Mouse (Mus musculus) CH12.LX (cell line): ENCODE data around the gene Cbfa2t2. TPM values are rescaled to one million over a fixed set of nuclear protein-coding genes. Genes with fewer than 3 reads are reported as not detected.
A peak's percentile ranks its signal among the peaks of the same experiment; 100 is the strongest.

Source experiments
- DNase-seq: peaks from one replicate; pipeline ENCODE4 v3.0.0-alpha.2; 2013; ENCODE audit errors: extremely low read depth
- H3K27ac ChIP-seq: 2 replicates; pipeline ENCODE4 v1.5.1; 2012; ENCODE audit warnings: low read depth, mild to moderate bottlenecking, control low read depth, moderate library complexity; ENCODE audit not compliant: insufficient read depth
- H3K27me3 ChIP-seq: replicated peaks from 2 replicates; pipeline ENCODE3; 2012; ENCODE audit warnings: inconsistent platforms
- H3K36me3 ChIP-seq, 2 experiments: replicated peaks in 1 of 2; 2 replicates each; pipeline versions ENCODE3 to v1.6.1; 2012; ENCODE audit warnings: inconsistent platforms in 1 of 2, low read length in 1 of 2, mild to moderate bottlenecking in 1 of 2, mixed read lengths in 1 of 2, moderate library complexity in 1 of 2; ENCODE audit not compliant: control insufficient read depth in 1 of 2, insufficient read depth in 1 of 2
- H3K4me1 ChIP-seq, 2 experiments: 2 replicates each; pipeline ENCODE4 v1.6.1; 2012; ENCODE audit warnings: inconsistent platforms in 1 of 2, moderate library complexity in 1 of 2; ENCODE audit not compliant: insufficient read depth in 2 of 2, control insufficient read depth in 1 of 2
- H3K4me2 ChIP-seq: 2 replicates; pipeline ENCODE4 v1.6.1; 2012; ENCODE audit warnings: low read depth, mild to moderate bottlenecking, control low read depth; ENCODE audit not compliant: poor library complexity, insufficient read depth, severe bottlenecking
- H3K4me3 ChIP-seq, 3 experiments: fragments of 150-350 bp in 1 of 3; sonication (generic) in 1 of 3; replicated peaks in 1 of 3; 2 replicates each; pipeline versions ENCODE3 to v1.5.1; 2011 to 2012; ENCODE audit warnings: low read depth in 2 of 3, low read length in 2 of 3, mild to moderate bottlenecking in 2 of 3, moderate library complexity in 2 of 3, control low read depth in 1 of 3, improper control_type of control experiment in 1 of 3, inconsistent platforms in 1 of 3, mixed read lengths in 1 of 3; ENCODE audit not compliant: poor library complexity in 1 of 3
- H3K79me2 ChIP-seq: replicated peaks from 2 replicates; pipeline ENCODE4 v1.6.1; 2012; ENCODE audit warnings: mild to moderate bottlenecking, moderate library complexity; ENCODE audit not compliant: control insufficient read depth, poor library complexity, insufficient read depth, severe bottlenecking; ENCODE audit errors: extremely low read depth
- H3K9ac ChIP-seq: 2 replicates; pipeline ENCODE4 v1.6.1; 2012; ENCODE audit warnings: low read depth, mild to moderate bottlenecking, control low read depth, moderate library complexity; ENCODE audit not compliant: insufficient read depth
- H3K9me3 ChIP-seq: replicated peaks from 2 replicates; pipeline ENCODE3; 2012; ENCODE audit warnings: low read length, inconsistent platforms, mixed read lengths
- E2F4 ChIP-seq: IDR thresholded peaks from 2 replicates; pipeline ENCODE4 v1.6.1; 2011; ENCODE audit warnings: low read depth, low read length, improper control_type of control experiment; ENCODE audit not compliant: insufficient replicate concordance
- ETS1 ChIP-seq: conservative IDR thresholded peaks from 2 replicates; pipeline ENCODE4 v1.6.1; 2012; ENCODE audit warnings: low read depth, mild to moderate bottlenecking, inconsistent platforms, low read length, improper control_type of control experiment, moderate library complexity
- GABPA ChIP-seq: IDR thresholded peaks from 2 replicates; pipeline ENCODE4 v1.6.1; 2012; ENCODE audit warnings: low read depth, low read length, improper control_type of control experiment, inconsistent platforms; ENCODE audit not compliant: insufficient replicate concordance
- JUN ChIP-seq: IDR thresholded peaks from 2 replicates; pipeline ENCODE4 v1.6.1; 2011; ENCODE audit warnings: low read depth, mild to moderate bottlenecking, low read length, improper control_type of control experiment, moderate library complexity; ENCODE audit not compliant: insufficient read depth
- MAX ChIP-seq: IDR thresholded peaks from 2 replicates; pipeline ENCODE4 v1.6.1; 2011; ENCODE audit warnings: low read length, improper control_type of control experiment
- MAZ ChIP-seq: IDR thresholded peaks from 2 replicates; pipeline ENCODE4 v1.6.1; 2012; ENCODE audit warnings: low read depth, mild to moderate bottlenecking, inconsistent platforms, low read length, improper control_type of control experiment, moderate library complexity
- MEF2A ChIP-seq: IDR thresholded peaks from 2 replicates; pipeline ENCODE4 v1.6.1; 2014; ENCODE audit warnings: low read depth, mild to moderate bottlenecking, inconsistent platforms, low read length, improper control_type of control experiment, borderline replicate concordance
- MYC ChIP-seq: IDR thresholded peaks from 2 replicates; pipeline ENCODE4 v1.6.1; 2011; ENCODE audit warnings: low read depth, mild to moderate bottlenecking, improper control_type of control experiment, low read length
- PAX5 ChIP-seq: IDR thresholded peaks from 2 replicates; pipeline ENCODE4 v1.6.1; 2012; ENCODE audit warnings: low read length, inconsistent platforms, mixed read lengths
- POLR2AphosphoS2 ChIP-seq: IDR thresholded peaks from 2 replicates; pipeline ENCODE4 v1.6.1; 2011; ENCODE audit warnings: low read depth, low read length, improper control_type of control experiment
- RAD21 ChIP-seq: IDR thresholded peaks from 2 replicates; pipeline ENCODE4 v1.6.1; 2011; ENCODE audit warnings: low read depth, mild to moderate bottlenecking, low read length, improper control_type of control experiment, moderate library complexity
- RCOR1 ChIP-seq: conservative IDR thresholded peaks from 2 replicates; pipeline ENCODE4 v1.6.1; 2012; ENCODE audit warnings: low read depth, mild to moderate bottlenecking, inconsistent platforms, low read length, improper control_type of control experiment
- SIN3A ChIP-seq: IDR thresholded peaks from 2 replicates; pipeline ENCODE4 v1.6.1; 2012; ENCODE audit warnings: low read length, improper control_type of control experiment, inconsistent platforms
- SMC3 ChIP-seq: IDR thresholded peaks from 2 replicates; pipeline ENCODE4 v1.6.1; 2011; ENCODE audit warnings: low read depth, low read length, improper control_type of control experiment
- TCF12 ChIP-seq: IDR thresholded peaks from 2 replicates; pipeline ENCODE4 v1.6.1; 2014; ENCODE audit warnings: low read depth, mild to moderate bottlenecking, inconsistent platforms, low read length, improper control_type of control experiment
- USF2 ChIP-seq: conservative IDR thresholded peaks from 2 replicates; pipeline ENCODE4 v1.6.1; 2011; ENCODE audit warnings: low read depth, low read length, improper control_type of control experiment
- ZKSCAN1 ChIP-seq: IDR thresholded peaks from 2 replicates; pipeline ENCODE4 v1.6.1; 2012; ENCODE audit warnings: low read depth, inconsistent platforms, low read length, improper control_type of control experiment, borderline replicate concordance
- dilution Hi-C: fragments of 300-500 bp; cut with MboI; formaldehyde crosslinking; loops from 2 replicates; pipeline ENCODE4 v1.14.3; 2020; ENCODE audit warnings: low sequenced_read_pairs; ENCODE audit not compliant: extremely low pct_unique_long_range_greater_than_20kb, extremely low pct_ligation_motif_present
- in situ Hi-C: fragments of 300-500 bp; cut with MboI; formaldehyde crosslinking; loops from 3 replicates; pipeline ENCODE4 v1.14.3; 2019; ENCODE audit warnings: low sequenced_read_pairs, low pct_ligation_motif_present, low pct_unique_long_range_greater_than_20kb, mixed read lengths
- polyA plus RNA-seq: library from polyadenylated mRNA; unstranded; fragments of >175 nt; gene quantifications from 2 replicates; pipeline ENCODE4 v1.2.1, GENCODE M21; 2012; ENCODE audit warnings: low read depth; ENCODE audit not compliant: insufficient read length
- total RNA-seq, 2 experiments: library from RNA; depleted of rRNA; stranded (reverse); fragments of 300-350 nt in 1 of 2; fragments of >200 nt in 1 of 2; gene quantifications; 2 replicates each; pipeline ENCODE4 v1.2.3; 2012 to 2014

The Cbfa2t2 gene
- total and polyA plus RNA-seq, 3 experiments: 6.0 to 12.6 (median 7.0) TPM

DNA sequence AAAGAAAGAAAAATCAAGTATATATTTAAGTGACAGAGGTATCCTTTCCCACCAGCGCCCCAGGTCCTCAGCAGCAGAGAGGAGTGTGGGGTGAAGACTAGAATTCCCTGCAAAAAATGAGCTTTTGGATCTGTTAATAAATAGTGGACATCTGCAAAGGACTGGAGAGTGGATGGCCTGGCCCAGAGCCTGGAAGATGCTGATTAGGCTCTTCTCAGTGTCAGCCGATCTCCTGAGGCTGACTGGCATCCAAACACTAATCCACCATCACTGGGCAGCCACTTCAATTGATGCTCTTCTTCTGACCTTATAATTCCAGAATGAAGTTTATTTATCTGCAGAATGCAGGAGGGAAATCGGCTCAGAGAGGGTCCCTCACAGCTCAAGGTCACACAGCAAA, 136.7 kb downstream of the Cbfa2t2 start:
- no peak overlapping the region for H3K4me2 ChIP-seq
- in situ Hi-C loops: no loop called here

DNA sequence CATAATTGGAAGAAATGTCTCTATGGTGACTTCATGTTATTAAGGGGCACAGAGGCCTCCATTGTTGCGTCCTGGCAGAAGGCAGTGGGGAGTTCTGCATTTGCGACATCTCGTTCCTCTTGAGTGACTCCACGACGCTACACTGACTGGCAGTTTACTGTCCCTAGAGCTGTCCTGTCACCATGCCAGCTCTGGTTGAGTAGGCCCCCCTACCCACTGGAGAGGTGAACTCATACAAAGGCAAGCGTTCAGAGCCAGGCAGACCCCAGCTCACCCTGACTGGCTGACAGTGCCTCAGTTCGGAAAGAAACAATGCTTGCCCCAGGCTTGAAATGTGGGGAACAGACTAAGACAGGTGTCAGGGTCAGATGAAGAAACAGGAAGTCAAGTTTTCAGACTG, 138.0 kb downstream of the Cbfa2t2 start:
- Histone ChIP-seq H3K9ac (no peak overlapping the region), H3K27ac (no peak overlapping the region), H3K4me1 (peaks cover 7 to 43% of the 10 kb centered on the region in 2 experiments), H3K79me2 (no peaks in the 10 kb centered on the region), H3K27me3 (no peaks in the 10 kb centered on the region), H3K9me3 (no peaks in the 10 kb centered on the region), H3K4me2 (no peak overlapping the region), H3K36me3 (no peaks in the 10 kb centered on the region), H3K4me3 (no peak overlapping the region)
- no peak for TF ChIP-seq E2F4
- no peak for TF ChIP-seq ZKSCAN1
- no peak for TF ChIP-seq TCF12
- TF ChIP-seq GABPA: no peak
- no peak for TF ChIP-seq MAZ
- TF ChIP-seq ETS1: no peak
- no peak for TF ChIP-seq USF2
- TF ChIP-seq RCOR1: no peak
- TF ChIP-seq SIN3A: no peak
- no peak for TF ChIP-seq MEF2A
- dilution Hi-C loops: no loop called here
- in situ Hi-C loops: no loop called here
- peak; percentile 35 for DNase-seq

More for the DNA sequence above, 136.7 kb downstream of the Cbfa2t2 start:
- Histone ChIP-seq H3K9me3 (no peaks in the 10 kb centered on the region), H3K27ac (no peak overlapping the region), H3K4me3 (no peak overlapping the region), H3K4me1 (peaks cover 7 to 47% of the 10 kb centered on the region in 2 experiments), H3K27me3 (no peaks in the 10 kb centered on the region), H3K9ac (no peak overlapping the region), H3K79me2 (peaks cover 9% of the 10 kb centered on the region), H3K36me3 (no peaks in the 10 kb centered on the region)
- dilution Hi-C loops: no loop called here
- TF ChIP-seq MAX (no peak), POLR2AphosphoS2 (no peak), SMC3 (no peak), ZKSCAN1 (no peak), PAX5 (no peak), MYC (no peak), JUN (no peak), RAD21 (no peak), GABPA (no peak)
- DNase-seq: no peak
